Comparison of ENCODE assay signal across 8 mouse cellular contexts in genomic region chr14:67613221-67613620, GRCm38 (mm10).
DNase-seq lines count a peak whose midpoint lies in the region; ATAC-seq lines count a peak whose summit lies in the region.

No protein-coding gene starts in this region.

- H3K9me3 ChIP-seq in midbrain, embryonic 15.5 days: no peaks in the 10 kb centered on the region
- H3K9me3 ChIP-seq in midbrain, embryonic 16.5 days (replicated peaks; ENCODE audit: control insufficient read depth, low read length, poor library complexity, severe bottlenecking): no peaks in the 10 kb centered on the region
- no peaks in the 10 kb centered on the region for H3K9me3 ChIP-seq in heart, embryonic 15.5 days (replicated peaks)
- no peaks in the 10 kb centered on the region for H3K9me3 ChIP-seq in stomach, embryonic 15.5 days

- ATAC-seq in midbrain, embryonic 15.5 days (replicated peaks): no peak
- ATAC-seq in midbrain, embryonic 16.5 days: no peak
- ATAC-seq in heart, embryonic 15.5 days (replicated peaks; ENCODE audit: insufficient number of reproducible peaks, insufficient read depth, low FRiP score, low read depth): no peak
- no peak for ATAC-seq in stomach, embryonic 15.5 days (ENCODE audit: insufficient read depth, low FRiP score, low read depth)

- peaks cover 4% of the 10 kb centered on the region; the same call in 1 of the 2 replicates for H3K27me3 ChIP-seq in midbrain, embryonic 15.5 days (replicated peaks)
- no peaks in the 10 kb centered on the region; the same call in 1 of the 2 replicates for H3K27me3 ChIP-seq in midbrain, embryonic 16.5 days (ENCODE audit: control insufficient read depth, insufficient read depth, low read depth, low read length)
- peaks cover 5% of the 10 kb centered on the region for H3K27me3 ChIP-seq in heart, embryonic 15.5 days
- no peaks in the 10 kb centered on the region for H3K27me3 ChIP-seq in stomach, embryonic 15.5 days (replicated peaks)

- H3K4me3 ChIP-seq in midbrain, embryonic 15.5 days: no peak overlapping the region
- no peak overlapping the region for H3K4me3 ChIP-seq in midbrain, embryonic 16.5 days (ENCODE audit: low read depth, low read length)
- H3K4me3 ChIP-seq in heart, embryonic 15.5 days: peak overlapping the region; percentile 27
- H3K4me3 ChIP-seq in stomach, embryonic 15.5 days (replicated peaks): peak overlapping the region; percentile 34

- DNase-seq in kidney, postnatal 4 days: peak; percentile 52 to 61
- no peak for DNase-seq in urinary bladder, adult 2 months (ENCODE audit: low spot score)
- DNase-seq in adipocyte (ENCODE audit: low spot score): no peak
- no peak for DNase-seq in thymus, postnatal 10 days (ENCODE audit: low spot score in 2 of 2)

- no peak overlapping the region for H3K9ac ChIP-seq in midbrain, embryonic 15.5 days
- no peak overlapping the region for H3K9ac ChIP-seq in midbrain, embryonic 16.5 days (ENCODE audit: low read depth, low read length)
- H3K9ac ChIP-seq in heart, embryonic 15.5 days: no peak overlapping the region
- H3K9ac ChIP-seq in stomach, embryonic 15.5 days: no peak overlapping the region

- H3K4me1 ChIP-seq in midbrain, embryonic 15.5 days: peaks cover 7% of the 10 kb centered on the region
- peaks cover 5% of the 10 kb centered on the region for H3K4me1 ChIP-seq in midbrain, embryonic 16.5 days (ENCODE audit: control insufficient read depth, insufficient read depth, low read length)
- peaks cover 8% of the 10 kb centered on the region; the same call in 1 of the 2 replicates for H3K4me1 ChIP-seq in heart, embryonic 15.5 days (replicated peaks)
- H3K4me1 ChIP-seq in stomach, embryonic 15.5 days: no peaks in the 10 kb centered on the region

- 60% methylated on average over 14 of the region's 14 CpGs for WGBS in midbrain, embryonic 15.5 days
- WGBS in midbrain, embryonic 16.5 days: 61% methylated on average over 14 of the region's 14 CpGs
- WGBS in heart, embryonic 15.5 days: 28% methylated on average over 14 of the region's 14 CpGs
- 23% methylated on average over 14 of the region's 14 CpGs for WGBS in stomach, embryonic 15.5 days

- no peak overlapping the region for H3K27ac ChIP-seq in midbrain, embryonic 15.5 days
- H3K27ac ChIP-seq in midbrain, embryonic 16.5 days (ENCODE audit: low read length): no peak overlapping the region
- no peak overlapping the region for H3K27ac ChIP-seq in heart, embryonic 15.5 days
- no peak overlapping the region for H3K27ac ChIP-seq in stomach, embryonic 15.5 days

- no peaks in the 10 kb centered on the region for H3K36me3 ChIP-seq in midbrain, embryonic 15.5 days (replicated peaks)
- no peaks in the 10 kb centered on the region for H3K36me3 ChIP-seq in midbrain, embryonic 16.5 days (ENCODE audit: control insufficient read depth, insufficient read depth, low read length)
- no peaks in the 10 kb centered on the region for H3K36me3 ChIP-seq in heart, embryonic 15.5 days
- no peaks in the 10 kb centered on the region for H3K36me3 ChIP-seq in stomach, embryonic 15.5 days

- peak overlapping the region; percentile 12; the same call in 1 of the 2 replicates for H3K4me2 ChIP-seq in midbrain, embryonic 15.5 days
- no peak overlapping the region for H3K4me2 ChIP-seq in midbrain, embryonic 16.5 days (ENCODE audit: low read length)
- peak overlapping the region; percentile 51 for H3K4me2 ChIP-seq in heart, embryonic 15.5 days
- H3K4me2 ChIP-seq in stomach, embryonic 15.5 days: peak overlapping the region; percentile 55

Comparison
In these comparisons a context has a peak if more than half of its experiments do, and no peak if none do; other contexts are left out.
1. H3K4me3 ChIP-seq: peak in heart, embryonic 15.5 days (single experiment) and stomach, embryonic 15.5 days (single experiment); none in midbrain, embryonic 15.5 days (single experiment) and midbrain, embryonic 16.5 days (single experiment).
2. DNase-seq: peak in kidney, postnatal 4 days (2 of 2); none in urinary bladder, adult 2 months (single experiment), adipocyte (single experiment) and thymus, postnatal 10 days (0 of 2).